Mouse (Mus musculus) G1E (cell line): Measurements from ENCODE around the gene Jph3.

Experiments used
- CTCF ChIP-seq: IDR thresholded peaks from 2 replicates; pipeline ENCODE4 v1.5.1; 2012; ENCODE audit warnings: low read depth, low read length, inconsistent platforms, mixed read lengths
- GATA1 ChIP-seq: IDR thresholded peaks from 2 replicates; pipeline ENCODE4 v1.6.1; 2012; ENCODE audit warnings: borderline replicate concordance, low read length, inconsistent platforms, mixed read lengths
- POLR2AphosphoS5 ChIP-seq: IDR thresholded peaks from 2 replicates; pipeline ENCODE4 v1.6.1; 2012; ENCODE audit warnings: low read depth, low read length, inconsistent platforms; ENCODE audit not compliant: insufficient replicate concordance

DNA sequence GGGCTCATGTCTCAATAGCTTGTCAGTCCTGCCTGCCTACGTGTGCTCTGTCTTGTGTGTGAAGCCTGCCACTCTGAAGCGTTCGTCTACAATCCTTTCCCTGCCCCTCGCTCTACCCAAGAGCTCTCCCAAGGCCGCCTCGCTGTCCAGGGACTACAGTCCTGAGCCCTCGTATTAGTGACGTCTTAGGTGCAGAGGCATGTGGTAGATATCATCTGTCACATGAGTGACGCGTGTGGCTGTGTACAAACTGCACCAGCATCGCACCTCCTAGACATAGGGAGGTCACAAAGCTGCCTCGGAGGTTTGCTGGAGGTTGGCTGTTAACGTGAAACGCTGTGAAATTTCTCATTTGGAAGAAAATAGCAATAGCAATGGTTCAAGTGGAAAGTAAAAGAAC, 11.9 kb upstream of the Jph3 start:
- TF ChIP-seq CTCF: no peak
- no peak for TF ChIP-seq GATA1
- no peak for TF ChIP-seq POLR2AphosphoS5
